Mouse (Mus musculus): Measurements from ENCODE around the gene Mboat7.
A peak's percentile ranks its signal among the peaks of the same experiment; 100 is the strongest.
"Not testable (repeated sequence)": the region's sequence is repeated elsewhere in the genome, so short reads cannot be mapped to it uniquely, and the experiment has no call there.

Gene Mboat7

DNA sequence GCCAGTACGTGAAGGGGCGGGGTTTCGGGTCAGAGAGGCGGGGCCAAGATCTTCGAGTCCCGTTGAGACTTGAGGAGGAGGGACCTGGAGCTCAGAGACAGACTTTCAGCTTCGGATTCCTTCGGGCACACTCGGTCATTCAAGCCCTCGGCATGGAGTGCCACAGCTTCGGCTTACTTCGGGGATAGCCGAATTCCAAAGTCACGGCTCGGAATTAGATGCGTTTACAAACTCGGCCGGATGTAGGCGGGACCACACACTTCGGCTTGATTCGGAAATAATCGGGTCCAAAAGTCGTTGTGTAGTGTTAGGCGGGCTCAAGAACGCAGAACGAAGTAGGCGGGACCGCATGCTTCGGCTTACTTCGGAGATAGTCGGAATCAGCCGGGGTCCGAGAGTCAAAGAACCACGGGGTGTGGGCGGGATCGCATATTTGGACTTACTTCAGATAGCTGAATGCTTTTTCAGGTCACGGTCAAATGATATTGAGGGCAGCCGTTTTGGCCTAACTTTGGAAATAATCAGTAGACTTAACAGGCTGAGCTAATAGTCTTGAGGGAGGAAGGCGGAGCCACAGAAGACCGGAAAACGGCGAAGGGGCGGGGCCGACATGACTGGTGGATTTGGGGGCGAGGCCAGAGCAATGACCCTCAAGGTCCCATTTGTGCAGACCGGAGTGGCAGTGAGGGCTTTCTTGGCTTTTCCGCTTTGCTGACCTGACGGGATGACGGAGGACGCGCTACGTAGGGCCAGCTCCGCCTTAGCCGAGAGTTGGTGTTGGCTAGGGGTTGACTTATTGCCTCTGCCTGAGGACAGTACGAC lies at the start of gene Mboat7:
Mboat7 (minus strand) TSS at position 537 of the 822 bp plus-strand sequence.
- DNase-seq (ENCODE audit: extremely low read depth, low read depth): peak; percentile 94

DNA sequence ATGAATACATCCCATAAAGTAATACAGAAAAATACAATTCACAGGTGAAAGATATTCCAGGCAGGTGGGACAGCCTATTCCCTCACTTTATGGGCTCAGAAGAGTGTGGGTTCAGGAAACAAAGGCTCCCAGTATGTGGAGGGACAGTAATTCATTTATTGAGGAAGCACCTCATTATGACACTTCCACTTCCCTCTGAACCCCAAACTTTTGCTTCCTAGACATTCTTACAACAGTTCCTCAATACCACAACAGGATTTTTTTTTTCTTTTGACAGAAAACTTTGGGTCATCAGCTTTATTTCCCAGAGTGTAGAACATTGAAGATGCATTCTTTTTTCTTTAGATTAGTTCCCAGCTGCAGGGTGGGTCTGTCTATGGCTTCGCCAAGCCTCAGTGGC lies 39.4 kb upstream of the Mboat7 start:
- not testable (repeated sequence) for DNase-seq (ENCODE audit: extremely low read depth, low read depth)

DNA sequence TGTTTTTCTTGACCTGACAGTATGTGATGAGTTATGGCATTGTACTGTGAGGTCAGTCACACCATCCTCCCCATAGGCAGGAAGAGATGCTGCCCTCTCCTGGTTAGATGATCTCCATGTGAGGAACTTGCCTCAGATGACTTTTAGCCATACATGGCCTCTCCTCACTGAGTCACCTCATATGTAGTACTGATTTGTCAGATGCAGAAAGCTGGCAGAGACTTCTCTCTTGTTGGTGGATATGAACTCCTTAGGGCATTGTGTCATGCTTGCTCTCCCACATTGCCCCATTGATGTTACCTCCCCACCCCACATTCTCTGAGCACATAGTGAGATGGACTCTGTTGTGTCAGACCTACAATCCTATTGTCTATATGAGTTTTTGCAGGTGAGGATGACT lies 32.1 kb upstream of the Mboat7 start:
- DNase-seq (ENCODE audit: extremely low read depth, low read depth): not testable (repeated sequence)

DNA sequence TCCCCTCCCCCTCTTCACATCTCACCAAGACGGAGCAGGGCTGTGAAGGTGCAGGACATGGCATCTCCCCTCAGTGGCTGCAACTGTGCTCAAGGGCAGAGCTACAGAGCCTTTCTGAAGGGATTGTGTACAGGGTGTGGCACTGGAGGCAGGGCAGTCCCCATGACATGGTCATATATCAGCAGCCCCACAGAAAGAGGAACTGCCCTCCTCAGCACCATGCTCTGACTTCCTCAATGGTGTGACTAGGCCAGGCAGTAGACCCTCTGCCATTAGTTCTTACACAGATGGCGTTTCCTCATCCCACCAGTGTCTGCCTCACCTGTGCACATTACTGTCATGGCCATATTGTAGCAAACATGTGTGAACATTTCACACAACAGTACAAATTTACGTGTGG lies 26.9 kb upstream of the Mboat7 start, which contains the start of gene Pirb:
Pirb (minus strand) TSS at position 124 of the 400 bp plus-strand sequence.
- DNase-seq (ENCODE audit: extremely low read depth, low read depth): not testable (repeated sequence)

DNA sequence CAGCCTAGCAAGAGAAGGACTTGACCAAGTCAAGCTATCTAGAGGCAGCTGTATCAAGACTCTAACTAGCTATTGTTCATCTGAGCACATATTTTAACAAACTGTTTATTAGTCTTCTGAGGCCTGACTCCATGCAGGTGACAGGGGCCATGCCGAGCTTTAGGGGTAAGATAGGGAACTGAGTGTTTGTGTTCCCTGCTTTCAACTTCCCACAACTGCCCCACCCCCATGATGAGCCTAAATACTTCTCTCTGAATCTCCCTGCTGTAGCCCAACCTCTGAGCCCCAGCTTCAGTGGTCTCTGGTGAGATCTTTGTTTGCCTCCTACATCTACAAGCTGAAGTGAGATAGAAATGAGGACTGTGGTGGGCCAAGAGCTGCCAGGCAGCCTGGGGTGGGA lies 21.9 kb upstream of the Mboat7 start:
- DNase-seq (ENCODE audit: extremely low read depth, low read depth): no peak

DNA sequence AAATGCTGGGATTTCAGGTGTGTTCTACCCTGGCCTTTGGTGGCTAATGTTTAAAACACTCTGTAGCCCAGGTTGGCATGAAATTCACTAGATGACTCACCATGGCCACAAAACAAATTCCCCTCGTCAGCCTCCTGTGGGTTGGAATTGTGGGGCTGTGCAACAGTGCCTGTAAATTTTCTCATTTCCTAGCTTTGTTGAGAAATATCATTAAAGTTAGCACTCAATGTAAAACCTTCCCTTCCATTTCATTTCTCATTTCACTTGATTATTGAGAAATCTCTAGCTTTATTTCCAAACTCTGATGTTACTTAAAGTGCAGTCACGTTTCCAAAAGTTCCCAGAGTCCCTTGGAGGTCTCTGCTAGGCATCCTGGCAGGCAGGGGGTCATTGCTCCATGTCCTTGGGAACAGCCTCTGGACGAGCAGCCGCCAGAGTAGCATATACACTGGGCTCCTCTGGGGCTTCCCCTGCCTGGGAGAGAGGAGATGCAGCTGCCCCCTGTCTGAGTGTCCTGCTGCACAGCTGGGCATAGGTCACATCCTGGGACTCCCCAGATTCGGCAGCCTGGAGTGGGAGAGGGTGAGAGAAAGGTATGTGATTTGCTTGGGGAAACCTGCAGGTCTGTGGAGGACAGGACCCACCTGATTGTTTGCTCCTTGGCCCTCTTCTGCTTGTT lies 19.1 kb upstream of the Mboat7 start:
- DNase-seq (ENCODE audit: extremely low read depth, low read depth): no peak

DNA sequence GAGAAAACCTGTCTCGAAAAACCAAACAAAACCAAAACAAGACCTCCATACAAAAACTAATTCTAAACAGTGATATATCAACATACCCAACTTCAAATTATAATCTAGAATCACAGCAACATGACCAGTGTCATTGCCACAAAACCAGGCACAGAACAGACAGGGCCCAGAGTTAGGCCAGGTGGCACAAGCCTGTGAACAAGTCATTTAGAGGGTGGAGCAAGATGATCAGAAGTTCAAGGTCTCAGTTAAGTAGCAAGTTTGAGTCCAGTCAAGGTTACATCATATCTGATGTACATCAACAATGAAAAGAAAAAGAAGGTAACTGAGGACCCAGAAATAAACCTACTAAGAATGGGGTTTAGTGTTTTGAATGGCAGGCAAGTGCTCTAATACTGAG lies 15.7 kb upstream of the Mboat7 start:
- no peak for DNase-seq (ENCODE audit: extremely low read depth, low read depth)

DNA sequence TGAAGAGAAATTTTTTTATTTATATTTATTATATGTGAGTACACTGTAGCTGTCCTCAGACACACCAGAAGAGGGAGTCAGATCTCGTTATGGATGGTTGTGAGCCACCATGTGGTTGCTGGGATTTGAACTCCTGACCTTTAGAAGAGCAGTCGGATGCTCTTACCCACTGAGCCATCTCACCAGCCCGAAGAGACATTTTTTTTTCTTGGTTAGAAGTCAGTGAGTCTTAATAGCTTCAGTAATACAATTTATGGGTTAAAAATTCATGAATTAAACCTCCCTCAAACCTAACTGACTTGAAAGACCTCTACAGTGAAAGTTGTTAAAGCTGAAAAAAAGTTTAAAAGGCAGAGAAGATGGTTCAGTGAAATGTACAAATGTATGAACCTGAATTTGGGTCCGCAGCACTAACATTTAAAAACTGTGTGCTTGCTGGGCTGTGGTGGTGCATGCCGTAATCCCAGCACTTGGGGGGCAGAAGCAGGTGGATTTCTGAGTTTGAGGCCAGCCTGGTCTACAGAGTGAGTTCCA lies 15.2 kb upstream of the Mboat7 start:
- not testable (repeated sequence) for DNase-seq (ENCODE audit: extremely low read depth, low read depth)

DNA sequence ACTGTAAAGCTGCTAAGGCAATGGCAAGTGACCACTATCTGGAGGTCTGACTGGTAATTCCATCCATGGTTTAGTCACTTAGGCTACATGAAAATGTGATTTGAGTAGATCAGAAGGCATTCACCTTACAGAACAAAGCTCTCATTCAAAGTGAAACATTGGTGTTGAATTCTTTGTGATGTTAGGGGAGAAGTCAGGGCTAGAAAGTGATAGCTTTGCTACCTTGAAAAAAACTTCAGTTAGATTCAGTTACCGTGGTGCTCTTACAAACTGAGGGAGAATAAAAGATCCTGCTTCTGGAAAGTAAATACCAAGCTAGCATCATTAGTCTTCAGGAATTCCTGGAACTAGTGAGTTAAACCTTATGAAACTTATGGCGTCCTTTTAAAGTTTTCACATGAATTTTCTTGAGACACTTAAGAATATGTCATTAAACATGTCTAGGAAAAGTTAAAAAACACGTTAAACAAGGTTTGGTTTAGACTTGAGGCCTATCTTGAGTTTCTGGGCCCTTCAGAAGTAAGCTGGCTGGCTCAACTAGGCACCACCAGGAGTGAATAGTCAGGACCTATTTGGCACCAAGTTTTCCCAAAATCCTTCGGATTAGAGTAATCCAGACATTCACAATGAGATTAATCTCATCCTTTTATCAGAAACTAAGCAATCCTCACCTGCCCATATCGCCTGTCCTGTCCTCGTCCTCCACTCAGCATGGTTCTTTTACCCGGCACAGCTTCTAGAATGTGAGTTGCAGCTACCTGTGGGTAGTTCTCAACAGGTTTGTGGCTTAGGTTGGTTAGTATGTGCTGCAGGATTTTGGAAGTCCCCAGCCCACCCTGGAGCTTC lies 14.5 kb upstream of the Mboat7 start:
- no peak for DNase-seq (ENCODE audit: extremely low read depth, low read depth)

DNA sequence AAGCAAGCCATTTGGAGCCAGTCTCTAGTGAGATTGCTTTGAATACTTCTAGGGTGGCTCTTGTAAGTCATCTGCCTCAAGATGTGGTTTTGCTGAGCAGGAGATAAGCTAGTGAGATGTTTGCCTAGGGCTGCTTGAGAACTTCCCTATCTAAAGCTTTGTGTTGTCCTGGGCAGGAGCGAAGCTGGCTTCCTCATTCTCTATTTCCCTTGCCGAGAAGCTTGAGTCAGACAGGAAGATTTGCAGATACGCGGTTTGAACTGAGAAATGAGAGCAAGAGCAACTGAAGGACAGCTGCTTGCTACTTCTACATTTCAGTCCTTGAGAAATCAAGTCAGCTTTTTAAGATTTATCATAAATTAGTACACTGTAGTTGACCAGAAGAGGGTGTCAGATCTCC lies 13.7 kb upstream of the Mboat7 start:
- peak; percentile 98 for DNase-seq (ENCODE audit: extremely low read depth, low read depth)

DNA sequence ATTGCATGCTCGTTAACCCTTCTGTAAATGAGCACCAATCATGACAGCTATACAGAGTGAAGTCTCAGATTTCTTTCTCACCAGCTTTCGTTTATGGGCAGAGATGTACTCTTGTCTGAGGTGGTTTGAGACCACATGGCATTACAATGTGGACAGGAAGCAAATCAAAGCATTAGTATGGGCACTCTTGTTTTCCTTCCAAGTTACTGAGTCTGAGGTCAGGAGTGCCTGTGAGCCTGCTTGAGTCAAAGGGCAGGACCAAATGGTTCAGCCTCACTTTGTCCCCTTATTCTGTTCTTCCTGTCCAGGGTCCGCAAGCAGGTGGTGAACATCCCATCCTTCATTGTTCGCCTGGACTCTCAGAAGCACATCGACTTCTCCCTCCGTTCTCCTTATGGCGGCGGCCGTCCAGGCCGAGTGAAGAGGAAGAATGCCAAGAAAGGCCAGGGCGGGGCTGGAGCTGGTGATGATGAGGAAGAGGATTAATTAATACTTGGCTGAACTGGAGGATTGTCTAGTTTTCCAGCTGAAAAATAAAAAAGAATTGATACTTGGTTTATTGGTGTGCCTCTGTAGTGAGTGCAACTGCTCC lies 13.1 kb upstream of the Mboat7 start:
- no peak for DNase-seq (ENCODE audit: extremely low read depth, low read depth)

DNA sequence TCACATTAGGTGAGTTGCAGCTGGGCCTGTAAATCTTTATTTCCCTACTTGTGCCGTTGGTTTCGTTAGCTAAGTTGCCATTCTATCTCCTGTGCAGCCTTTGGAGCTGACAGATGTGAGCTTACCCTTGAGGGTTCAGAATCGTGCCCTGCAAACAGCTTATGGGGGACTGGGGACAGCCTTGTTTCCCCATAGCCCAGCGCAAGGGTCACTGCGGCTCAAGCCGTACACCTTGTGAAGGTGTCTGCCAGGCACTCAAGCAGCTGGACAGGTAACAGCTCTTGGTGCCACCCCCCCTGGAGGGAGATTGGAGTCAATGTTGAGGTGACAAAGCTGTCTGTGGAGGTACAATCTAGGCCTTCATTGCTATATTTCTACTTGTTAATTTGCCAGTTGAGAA lies 12.6 kb upstream of the Mboat7 start:
- no peak for DNase-seq (ENCODE audit: extremely low read depth, low read depth)

DNA sequence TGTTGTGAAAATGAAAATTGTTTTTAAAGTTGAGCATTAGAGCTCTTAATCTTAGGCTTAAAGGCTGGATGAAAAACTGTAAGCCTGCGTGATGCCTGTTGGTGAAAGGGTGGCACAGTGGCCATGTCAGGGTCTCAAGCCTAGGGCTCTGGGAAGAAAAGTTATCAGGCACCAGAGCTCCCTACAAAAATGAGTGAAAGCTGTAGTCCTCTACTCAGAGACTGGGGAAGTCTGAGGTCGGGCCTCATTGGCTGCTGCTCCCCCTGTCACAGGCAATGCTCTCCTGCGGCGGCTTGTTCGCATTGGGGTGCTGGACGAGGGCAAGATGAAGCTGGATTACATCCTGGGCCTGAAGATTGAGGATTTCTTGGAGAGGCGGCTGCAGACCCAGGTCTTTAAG lies 12.1 kb upstream of the Mboat7 start:
- not testable (repeated sequence) for DNase-seq (ENCODE audit: extremely low read depth, low read depth)

DNA sequence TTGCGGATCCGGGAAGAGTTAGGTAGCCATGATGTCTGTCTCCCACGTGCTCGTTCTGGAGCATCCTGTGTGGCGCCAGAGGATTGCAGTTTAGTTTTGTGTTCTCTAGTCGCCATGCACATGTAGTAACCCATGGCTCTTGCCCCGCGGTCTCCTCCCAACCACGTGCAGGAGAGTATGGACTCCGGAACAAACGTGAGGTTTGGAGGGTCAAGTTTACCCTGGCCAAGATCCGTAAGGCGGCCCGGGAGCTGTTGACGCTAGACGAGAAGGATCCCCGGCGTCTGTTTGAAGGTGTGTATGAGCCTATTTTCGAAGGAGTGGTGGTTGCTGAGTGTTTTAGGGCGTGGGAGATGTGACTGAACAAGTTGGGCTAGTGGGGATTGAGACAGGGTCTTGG lies 11.2 kb upstream of the Mboat7 start:
- no peak for DNase-seq (ENCODE audit: extremely low read depth, low read depth)

DNA sequence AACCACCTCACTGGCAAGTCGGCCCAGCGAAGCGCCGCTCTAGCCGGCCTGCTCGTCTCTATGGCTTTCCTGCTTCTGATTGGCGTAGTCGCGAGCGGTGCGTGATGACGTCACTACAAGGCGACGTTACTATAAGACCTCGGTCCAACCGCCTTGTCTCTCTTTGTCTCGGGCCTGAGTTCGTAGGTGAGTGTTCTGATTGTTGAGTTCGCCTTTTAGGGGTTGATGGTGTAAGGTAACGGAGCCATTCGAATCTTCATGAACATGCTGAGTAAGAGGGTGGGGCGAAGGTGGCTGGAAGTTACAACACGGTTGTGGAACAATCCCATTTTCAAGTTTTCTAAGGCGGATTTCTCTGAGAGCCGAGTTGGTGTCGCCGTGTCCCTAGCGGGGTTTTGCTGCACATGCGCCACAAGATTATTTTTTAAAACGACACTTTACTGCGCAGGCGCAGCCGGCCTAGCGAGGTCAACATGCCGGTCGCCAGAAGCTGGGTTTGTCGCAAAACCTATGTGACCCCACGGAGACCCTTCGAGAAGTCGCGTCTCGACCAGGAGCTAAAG lies 10.6 kb upstream of the Mboat7 start, which contains the start of gene Rps9:
Rps9 (plus strand) TSS at position 115 of the 563 bp plus-strand sequence.
- DNase-seq (ENCODE audit: extremely low read depth, low read depth): peak; percentile 93

DNA sequence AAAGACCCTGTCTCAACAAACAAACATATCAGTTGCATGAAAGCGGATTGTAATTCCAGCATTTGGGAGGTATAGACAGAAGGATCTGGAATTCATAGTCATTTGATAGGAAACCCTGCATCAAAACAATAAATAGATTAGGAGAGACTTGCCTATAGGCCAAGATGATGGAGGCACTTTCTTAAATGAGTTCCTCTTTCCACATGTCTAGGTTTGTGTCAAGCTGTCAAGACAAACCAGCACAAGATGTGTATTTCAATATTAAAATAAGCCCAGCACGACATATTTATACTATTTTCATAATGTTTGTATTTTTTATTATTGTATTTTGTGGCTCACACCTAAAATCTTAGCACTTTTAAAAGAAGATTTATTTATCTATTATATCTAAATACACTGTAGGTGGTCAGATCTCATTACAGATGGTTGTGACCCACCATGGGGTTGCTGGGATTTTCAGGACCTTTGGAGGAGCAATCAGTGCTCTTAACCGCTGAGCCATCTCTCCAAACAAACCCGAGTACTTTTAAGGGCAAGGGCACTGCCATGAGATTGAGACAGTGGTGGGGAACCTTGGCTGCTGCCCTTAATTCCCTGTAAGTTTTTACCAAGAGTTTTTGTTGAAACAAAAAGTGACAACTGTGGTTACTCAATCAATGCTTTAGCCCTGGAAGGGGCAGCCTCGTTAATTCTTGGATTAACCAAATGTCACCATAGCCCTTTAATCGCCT lies 10.0 kb upstream of the Mboat7 start:
- DNase-seq (ENCODE audit: extremely low read depth, low read depth): no peak

DNA sequence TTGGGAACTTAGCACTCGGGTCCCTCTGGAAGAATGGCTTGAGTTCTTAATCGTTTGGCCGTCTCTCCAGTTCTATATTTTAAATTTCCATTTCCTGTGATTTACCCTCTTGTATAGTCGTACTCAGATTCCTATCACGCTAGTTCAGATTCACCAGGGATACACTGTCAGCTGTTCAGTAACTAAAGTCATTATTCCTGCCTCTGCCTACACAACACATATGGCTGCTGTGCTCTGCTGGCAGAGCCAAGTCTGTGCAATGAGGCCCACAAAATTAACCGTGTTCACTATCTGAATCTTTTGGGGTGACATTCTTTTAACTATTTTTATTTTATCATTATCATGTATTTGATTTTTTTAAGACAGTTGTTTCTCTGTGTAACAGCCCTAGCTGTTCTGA lies 5.1 kb upstream of the Mboat7 start:
- no peak for DNase-seq (ENCODE audit: extremely low read depth, low read depth)

DNA sequence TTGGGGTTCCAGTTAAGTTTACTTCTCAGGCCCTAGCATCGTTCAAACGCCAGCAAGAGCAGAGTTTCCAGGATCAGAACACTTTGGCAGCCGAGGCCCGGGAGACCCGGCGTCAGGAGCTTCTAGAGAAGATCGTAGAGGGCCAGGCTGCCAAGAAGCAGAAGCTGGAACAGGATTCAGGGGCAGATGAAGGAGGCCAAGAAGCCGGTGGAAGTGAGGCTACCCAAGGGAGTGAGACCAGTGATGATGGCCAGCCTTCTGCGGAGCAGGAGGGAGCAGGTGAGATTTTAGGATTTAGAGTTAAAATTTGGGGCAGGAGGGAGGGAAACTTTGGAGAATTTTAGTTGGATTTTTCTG lies 1.6 kb upstream of the Mboat7 start:
- not testable (repeated sequence) for DNase-seq (ENCODE audit: extremely low read depth, low read depth)

DNA sequence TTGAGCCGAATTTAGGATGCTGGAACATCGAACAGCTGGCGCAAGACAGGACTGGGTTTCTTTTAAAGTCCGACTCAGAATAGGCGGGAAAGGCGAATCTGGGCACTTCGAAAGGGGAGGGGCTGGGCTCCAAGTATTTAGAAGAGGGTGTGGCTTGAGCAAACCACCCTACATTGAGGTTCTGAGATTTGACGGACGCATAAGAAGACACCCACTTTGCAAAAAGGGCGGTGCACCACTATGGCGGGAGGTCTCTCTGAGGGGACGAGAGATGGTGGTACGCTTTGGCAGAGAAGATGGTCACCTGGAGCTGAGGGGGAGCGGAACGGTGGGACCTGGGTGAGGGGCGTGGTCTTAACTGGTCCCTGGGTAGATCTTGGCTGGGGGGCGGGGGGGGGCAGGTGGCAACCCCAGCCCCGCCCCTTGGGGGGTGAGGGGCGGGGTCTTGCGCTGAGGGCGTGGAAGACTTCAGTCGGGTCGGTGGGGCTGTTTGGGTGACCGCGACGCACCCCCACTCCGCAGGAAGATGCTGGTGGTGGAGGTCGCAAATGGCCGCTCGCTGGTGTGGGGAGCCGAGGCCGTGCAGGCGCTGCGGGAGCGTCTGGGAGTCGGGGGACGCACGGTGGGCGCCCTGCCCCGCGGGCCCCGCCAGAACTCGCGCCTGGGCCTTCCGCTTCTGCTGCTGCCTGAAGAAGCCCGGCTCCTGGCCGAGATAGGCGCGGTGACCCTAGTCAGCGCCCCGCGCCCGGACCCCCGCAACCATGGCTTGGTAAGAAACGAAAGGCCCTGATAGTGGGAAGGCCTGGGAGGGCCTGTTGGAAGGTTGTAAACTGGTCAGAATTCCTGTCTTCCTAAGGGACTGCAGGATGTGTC lies 989 bp upstream of the Mboat7 start:
- DNase-seq (ENCODE audit: extremely low read depth, low read depth): peak; percentile 83
